Mouse (Mus musculus): ENCODE results near the gene Gipc3. TPM values are rescaled to one million over a fixed set of nuclear protein-coding genes. Genes with fewer than 3 reads are reported as not detected.

Gene Gipc3
- polyA plus RNA-seq, 1 experiment, result 1.3 TPM

DNA sequence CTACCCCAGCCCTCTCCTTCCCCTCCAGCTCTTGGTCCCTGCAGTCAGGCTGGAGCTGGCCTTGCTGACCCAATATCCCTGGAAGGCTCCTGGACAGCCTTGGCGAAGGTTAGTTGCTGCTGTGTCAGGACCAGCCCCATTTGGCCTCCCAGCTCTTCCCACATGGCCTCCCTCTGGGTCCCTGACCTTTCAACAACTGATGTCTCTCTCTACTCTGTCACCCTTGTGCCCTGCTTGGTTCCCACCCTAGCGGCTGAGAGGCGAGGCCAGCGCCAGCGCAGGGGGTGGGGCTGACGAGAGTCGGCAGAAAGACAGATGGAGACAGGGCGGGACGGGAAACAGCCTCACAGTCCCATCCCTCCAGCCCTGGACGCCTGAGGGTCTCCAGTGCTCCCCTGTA lies 14.7 kb downstream of the Gipc3 start, which contains the start of gene Tbxa2r:
TSS of gene Tbxa2r (plus strand) at position 346 of the 400 bp plus-strand sequence.
- 6% methylated on average over 10 of the region's 10 CpGs for WGBS
- H3K27ac ChIP-seq (ENCODE audit: insufficient read depth, low read length), result peak within 1 kb of the TSS; percentile 86
- no peaks in the 10 kb centered on the region for H3K27me3 ChIP-seq (ENCODE audit: control insufficient read depth, insufficient read depth, low read length)
- H3K4me3 ChIP-seq (ENCODE audit: extremely low read depth, insufficient read depth, insufficient read length), result peak within 1 kb of the TSS; percentile 50
- H3K4me1 ChIP-seq (ENCODE audit: control insufficient read depth, insufficient read depth, insufficient read length), result peaks cover 24% of the 10 kb centered on the region
- peaks cover 37% of the 10 kb centered on the region for H3K36me3 ChIP-seq (ENCODE audit: control insufficient read depth, insufficient read depth, low read length)
- DNase-seq (ENCODE audit: low read depth in 1 of 2, low spot score in 2 of 2), result peak in 1 of 2 experiments; percentile 64
- TF ChIP-seq POLR2A (IDR thresholded peaks at IDR 0.05; ENCODE audit: low read depth, low read length) (peak; percentile 46; the same call in 1 of the 2 replicates), CTCF (IDR thresholded peaks at IDR 0.05; ENCODE audit: extremely low read depth, insufficient read depth, insufficient read length, insufficient replicate concordance) (peak; percentile 20; the same call in 1 of the 2 replicates)

GRCm38 (mm10) chr10:81327959-81328358 lies 15.1 kb downstream of the Gipc3 start:
- no peak for DNase-seq (ENCODE audit: low read depth in 1 of 2, low spot score in 2 of 2)
- 45% methylated on average over 2 of the region's 2 CpGs for WGBS
- peaks cover 41% of the 10 kb centered on the region for H3K36me3 ChIP-seq (ENCODE audit: control insufficient read depth, insufficient read depth, low read length)
- TF ChIP-seq POLR2A (IDR thresholded peaks at IDR 0.05; ENCODE audit: low read depth, low read length), result no peak
- no peak for TF ChIP-seq CTCF (IDR thresholded peaks at IDR 0.05; ENCODE audit: extremely low read depth, insufficient read depth, insufficient read length, insufficient replicate concordance)
- H3K4me1 ChIP-seq (ENCODE audit: control insufficient read depth, insufficient read depth, insufficient read length), result peaks cover 24% of the 10 kb centered on the region
- H3K4me3 ChIP-seq (ENCODE audit: extremely low read depth, insufficient read depth, insufficient read length), result no peak overlapping the region
- H3K27me3 ChIP-seq (ENCODE audit: control insufficient read depth, insufficient read depth, low read length), result no peaks in the 10 kb centered on the region
- H3K27ac ChIP-seq (ENCODE audit: insufficient read depth, low read length), result peak overlapping the region; percentile 86

DNA sequence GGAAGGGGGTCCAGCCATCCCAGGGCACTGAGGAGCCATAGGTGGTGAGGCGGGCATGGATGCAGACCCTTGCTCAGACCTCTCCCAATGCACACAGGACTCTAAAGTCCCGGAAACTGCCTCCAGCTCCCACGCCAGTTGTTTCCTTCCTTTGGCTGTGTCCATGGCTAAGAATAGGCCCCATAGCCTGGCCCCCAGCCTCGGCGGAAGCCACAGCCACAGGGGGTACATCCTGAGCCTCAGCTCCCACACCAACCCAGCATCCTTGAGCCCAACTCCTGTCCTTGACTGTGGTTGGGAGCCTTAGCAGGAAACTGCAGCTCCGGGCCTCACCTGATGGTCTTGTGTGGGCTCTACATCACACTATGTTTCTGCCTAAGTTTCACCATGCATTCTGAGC lies 16.2 kb downstream of the Gipc3 start:
- Histone ChIP-seq H3K27ac (ENCODE audit: insufficient read depth, low read length) (peak overlapping the region; percentile 39), H3K36me3 (ENCODE audit: control insufficient read depth, insufficient read depth, low read length) (peaks cover 42% of the 10 kb centered on the region), H3K4me1 (ENCODE audit: control insufficient read depth, insufficient read depth, insufficient read length) (peaks cover 25% of the 10 kb centered on the region; the same call in 1 of the 2 replicates), H3K27me3 (ENCODE audit: control insufficient read depth, insufficient read depth, low read length) (no peaks in the 10 kb centered on the region), H3K4me3 (ENCODE audit: extremely low read depth, insufficient read depth, insufficient read length) (no peak overlapping the region)
- DNase-seq (ENCODE audit: low read depth in 1 of 2, low spot score in 2 of 2), result no peak
- 29% methylated on average over 6 of the region's 6 CpGs for WGBS
- no peak for TF ChIP-seq CTCF (IDR thresholded peaks at IDR 0.05; ENCODE audit: extremely low read depth, insufficient read depth, insufficient read length, insufficient replicate concordance)
- TF ChIP-seq POLR2A (IDR thresholded peaks at IDR 0.05; ENCODE audit: low read depth, low read length), result no peak

DNA sequence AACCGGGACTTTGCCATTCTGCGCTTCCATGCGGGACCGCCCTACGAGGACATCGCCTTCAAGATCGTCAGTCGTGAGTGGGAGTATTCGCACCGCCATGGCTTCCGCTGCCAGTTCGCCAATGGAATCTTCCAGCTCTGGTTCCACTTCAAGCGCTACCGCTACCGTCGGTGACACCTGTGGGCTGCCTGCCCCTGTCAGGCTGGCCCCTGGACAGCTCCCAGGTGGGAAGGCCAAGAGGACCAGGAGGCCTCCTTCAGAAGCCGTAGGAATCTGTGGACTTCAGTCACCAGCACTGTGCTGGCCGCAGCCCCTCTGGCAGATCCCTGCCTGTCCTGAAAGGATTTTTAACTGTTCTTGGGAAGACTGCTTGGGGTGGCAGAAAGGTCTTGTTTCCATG lies 17.3 kb downstream of the Gipc3 start:
- no peak for DNase-seq (ENCODE audit: low read depth in 1 of 2, low spot score in 2 of 2)
- Histone ChIP-seq H3K4me1 (ENCODE audit: control insufficient read depth, insufficient read depth, insufficient read length) (peaks cover 26% of the 10 kb centered on the region; the same call in 1 of the 2 replicates), H3K4me3 (ENCODE audit: extremely low read depth, insufficient read depth, insufficient read length) (no peak overlapping the region), H3K27ac (ENCODE audit: insufficient read depth, low read length) (no peak overlapping the region), H3K36me3 (ENCODE audit: control insufficient read depth, insufficient read depth, low read length) (peaks cover 42% of the 10 kb centered on the region), H3K27me3 (ENCODE audit: control insufficient read depth, insufficient read depth, low read length) (no peaks in the 10 kb centered on the region)
- TF ChIP-seq CTCF (IDR thresholded peaks at IDR 0.05; ENCODE audit: extremely low read depth, insufficient read depth, insufficient read length, insufficient replicate concordance) (no peak), POLR2A (IDR thresholded peaks at IDR 0.05; ENCODE audit: low read depth, low read length) (no peak)
- 94% methylated on average over 18 of the region's 18 CpGs for WGBS

GRCm38 (mm10) chr10:81325176-81325575 lies 17.9 kb downstream of the Gipc3 start:
- peaks cover 42% of the 10 kb centered on the region for H3K36me3 ChIP-seq (ENCODE audit: control insufficient read depth, insufficient read depth, low read length)
- H3K4me3 ChIP-seq (ENCODE audit: extremely low read depth, insufficient read depth, insufficient read length), result no peak overlapping the region
- peaks cover 20% of the 10 kb centered on the region; the same call in 1 of the 2 replicates for H3K4me1 ChIP-seq (ENCODE audit: control insufficient read depth, insufficient read depth, insufficient read length)
- TF ChIP-seq CTCF (IDR thresholded peaks at IDR 0.05; ENCODE audit: extremely low read depth, insufficient read depth, insufficient read length, insufficient replicate concordance) (no peak), POLR2A (IDR thresholded peaks at IDR 0.05; ENCODE audit: low read depth, low read length) (no peak)
- H3K27ac ChIP-seq (ENCODE audit: insufficient read depth, low read length), result no peak overlapping the region
- DNase-seq (ENCODE audit: low read depth in 1 of 2, low spot score in 2 of 2), result no peak
- no peaks in the 10 kb centered on the region for H3K27me3 ChIP-seq (ENCODE audit: control insufficient read depth, insufficient read depth, low read length)
- 95% methylated on average over 21 of the region's 21 CpGs for WGBS

DNA sequence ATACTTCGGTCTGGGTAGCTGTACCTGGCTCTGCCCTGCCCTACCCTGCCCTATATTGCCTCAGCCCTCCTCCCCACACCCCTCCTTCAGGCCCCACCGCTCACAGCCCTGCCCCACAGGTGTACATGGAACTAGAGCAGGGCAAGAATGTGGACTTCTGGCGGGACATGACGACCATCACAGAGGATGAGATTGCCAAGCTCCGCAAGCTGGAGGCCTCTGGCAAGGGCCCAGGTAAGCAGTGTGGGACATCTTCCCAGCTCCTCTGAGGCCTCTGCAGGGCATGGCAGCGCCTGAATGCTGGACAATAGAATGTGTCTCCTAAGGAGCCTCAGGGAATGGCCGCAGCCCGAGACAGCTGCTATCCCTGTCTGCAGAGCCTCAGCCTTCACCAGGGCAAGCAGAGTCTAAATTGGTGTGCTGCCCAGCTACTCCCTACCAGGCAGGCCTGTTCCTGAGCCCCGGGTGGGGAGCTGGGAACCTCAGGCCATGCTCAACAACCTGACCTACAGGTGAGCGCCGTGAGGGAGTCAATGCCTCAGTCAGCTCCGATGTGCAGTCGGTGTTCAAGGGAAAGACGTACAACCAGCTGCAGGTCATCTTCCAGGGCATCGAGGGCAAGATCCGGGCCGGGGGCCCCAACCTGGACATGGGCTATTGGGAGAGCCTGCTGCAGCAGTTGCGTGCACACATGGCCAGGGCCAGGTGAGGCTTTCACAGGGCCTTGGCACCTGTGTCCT lies 19.1 kb downstream of the Gipc3 start:
- Histone ChIP-seq H3K4me1 (ENCODE audit: control insufficient read depth, insufficient read depth, insufficient read length) (peaks cover 14% of the 10 kb centered on the region; the same call in 1 of the 2 replicates), H3K4me3 (ENCODE audit: extremely low read depth, insufficient read depth, insufficient read length) (no peak overlapping the region), H3K27ac (ENCODE audit: insufficient read depth, low read length) (no peak overlapping the region), H3K27me3 (ENCODE audit: control insufficient read depth, insufficient read depth, low read length) (no peaks in the 10 kb centered on the region), H3K36me3 (ENCODE audit: control insufficient read depth, insufficient read depth, low read length) (peaks cover 42% of the 10 kb centered on the region)
- TF ChIP-seq POLR2A (IDR thresholded peaks at IDR 0.05; ENCODE audit: low read depth, low read length), result no peak
- TF ChIP-seq CTCF (IDR thresholded peaks at IDR 0.05; ENCODE audit: extremely low read depth, insufficient read depth, insufficient read length, insufficient replicate concordance), result no peak
- WGBS, result 96% methylated on average over 18 of the region's 18 CpGs
- DNase-seq (ENCODE audit: low read depth in 1 of 2, low spot score in 2 of 2), result no peak
